Comparison of ENCODE assay signal across 17 mouse cellular contexts in the genomic region with DNA sequence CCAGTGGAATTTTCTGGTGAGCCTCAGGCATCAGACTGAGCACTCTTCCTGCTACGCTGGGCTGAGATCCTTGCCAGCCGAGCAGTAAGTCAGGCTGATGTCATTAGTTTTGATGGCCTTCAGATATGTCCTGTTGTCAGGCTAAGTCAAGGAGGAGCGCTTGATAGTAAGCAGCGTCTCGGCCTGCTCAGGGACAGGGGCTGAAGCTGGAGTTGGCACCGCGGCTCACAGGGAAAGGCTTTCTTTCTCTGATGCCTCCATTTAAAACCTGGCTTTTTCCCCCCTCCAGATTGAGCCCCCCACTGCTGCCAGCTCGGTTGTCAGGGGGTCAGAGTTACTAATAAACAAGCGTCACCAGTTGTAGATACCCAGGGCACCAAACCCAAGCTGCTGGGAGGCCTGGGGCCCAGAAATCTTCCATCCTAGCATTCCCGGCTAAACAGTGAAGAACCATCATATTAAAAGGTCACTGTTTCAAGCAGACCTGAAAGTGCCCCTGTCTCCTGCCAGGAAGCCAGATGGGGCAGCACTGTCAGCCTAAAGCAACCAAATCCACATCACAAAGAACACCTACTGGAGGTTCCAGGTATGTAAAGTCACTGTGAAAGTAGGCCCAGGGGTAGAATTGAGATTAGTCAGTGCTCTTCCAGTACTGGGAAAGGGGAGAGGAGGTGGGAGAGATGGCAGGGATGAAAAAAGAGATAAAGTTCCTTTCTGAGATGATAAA. TPM values are rescaled to one million over a fixed set of nuclear protein-coding genes. Genes with fewer than 3 reads are reported as not detected.
DNase-seq lines count a peak whose midpoint lies in the region; ATAC-seq lines count a peak whose summit lies in the region.
"Had no signal": no experiment of that assay in that cellular context is flagged by ENCODE, and none has a peak within 500 bp of the region (broad histone marks: within the 10 kb centered on the region; RNA-seq: fewer than 3 reads in every experiment).

No protein-coding gene starts in this region.

- no peak overlapping the region for H3K27ac ChIP-seq in kidney, embryonic 14.5 days (ENCODE audit: low read depth, low read length)
- no peak overlapping the region for H3K27ac ChIP-seq in neural tube, embryonic 15.5 days (replicated peaks)
- H3K27ac ChIP-seq: forebrain, embryonic 15.5 days; heart, embryonic 15.5 days; lung, embryonic 15.5 days; midbrain, embryonic 15.5 days; stomach, embryonic 15.5 days had no signal

- no peak overlapping the region for H3K4me3 ChIP-seq in kidney, embryonic 14.5 days (ENCODE audit: low read length)
- no peak overlapping the region for H3K4me3 ChIP-seq in neural tube, embryonic 15.5 days (replicated peaks)
- H3K4me3 ChIP-seq: forebrain, embryonic 15.5 days; heart, embryonic 15.5 days; lung, embryonic 15.5 days; midbrain, embryonic 15.5 days; stomach, embryonic 15.5 days had no signal

- no peak overlapping the region for H3K9ac ChIP-seq in kidney, embryonic 14.5 days (ENCODE audit: low read depth, low read length)
- H3K9ac ChIP-seq in neural tube, embryonic 15.5 days (replicated peaks) = no peak overlapping the region
- H3K9ac ChIP-seq: forebrain, embryonic 15.5 days; heart, embryonic 15.5 days; lung, embryonic 15.5 days; midbrain, embryonic 15.5 days; stomach, embryonic 15.5 days had no signal

- no peaks in the 10 kb centered on the region for H3K36me3 ChIP-seq in kidney, embryonic 14.5 days (ENCODE audit: control insufficient read depth, insufficient read depth, low read length)
- peaks cover 2% of the 10 kb centered on the region; the same call in 1 of the 2 replicates for H3K36me3 ChIP-seq in neural tube, embryonic 15.5 days
- H3K36me3 ChIP-seq: forebrain, embryonic 15.5 days; heart, embryonic 15.5 days; lung, embryonic 15.5 days; midbrain, embryonic 15.5 days; stomach, embryonic 15.5 days had no signal

- H3K4me2 ChIP-seq in kidney, embryonic 14.5 days (replicated peaks; ENCODE audit: low read depth, low read length) = no peak overlapping the region
- H3K4me2 ChIP-seq in neural tube, embryonic 15.5 days = no peak overlapping the region
- H3K4me2 ChIP-seq: forebrain, embryonic 15.5 days; heart, embryonic 15.5 days; liver, embryonic 11.5 days; lung, embryonic 15.5 days; midbrain, embryonic 15.5 days; stomach, embryonic 15.5 days had no signal

- 67% methylated on average over 10 of the region's 10 CpGs for WGBS in kidney, embryonic 14.5 days
- 65% methylated on average over 10 of the region's 10 CpGs for WGBS in neural tube, embryonic 15.5 days

- no peak for ATAC-seq in kidney, embryonic 14.5 days (ENCODE audit: low FRiP score, low TSS enrichment)
- no peak for ATAC-seq in monocyte, adult 5-6 weeks (replicated peaks; ENCODE audit: insufficient number of reproducible peaks, low FRiP score, low TSS enrichment, poor library complexity, severe bottlenecking)
- no peak for ATAC-seq in neural tube, embryonic 15.5 days (ENCODE audit: low FRiP score)
- ATAC-seq: forebrain, embryonic 15.5 days had no signal

- H3K9me3 ChIP-seq in kidney, embryonic 14.5 days (ENCODE audit: control insufficient read depth, low read length) = no peaks in the 10 kb centered on the region
- H3K9me3 ChIP-seq in neural tube, embryonic 15.5 days (replicated peaks) = no peaks in the 10 kb centered on the region
- H3K9me3 ChIP-seq: forebrain, embryonic 15.5 days; heart, embryonic 15.5 days; lung, embryonic 15.5 days; midbrain, embryonic 15.5 days; stomach, embryonic 15.5 days had no signal

- DNase-seq in heart, adult 11 months = peak; percentile 67
- no peak for DNase-seq in heart, adult 8-10 months (ENCODE audit: low spot score)
- peak; percentile 60 for DNase-seq in MN1 (ENCODE audit: low spot score)
- peak; percentile 59 for DNase-seq in adrenal gland, postnatal 14 days
- DNase-seq in cerebellum, adult 9-10 months = peak; percentile 65
- DNase-seq: kidney, adult 11 months had no signal

- no peaks in the 10 kb centered on the region for H3K27me3 ChIP-seq in kidney, embryonic 14.5 days (ENCODE audit: control insufficient read depth, insufficient read depth, low read length)
- no peaks in the 10 kb centered on the region for H3K27me3 ChIP-seq in neural tube, embryonic 15.5 days (replicated peaks)
- H3K27me3 ChIP-seq: forebrain, embryonic 15.5 days; heart, embryonic 15.5 days; lung, embryonic 15.5 days; midbrain, embryonic 15.5 days; stomach, embryonic 15.5 days had no signal

- no peaks in the 10 kb centered on the region for H3K4me1 ChIP-seq in kidney, embryonic 14.5 days (ENCODE audit: control insufficient read depth, insufficient read depth, low read length)
- no peaks in the 10 kb centered on the region for H3K4me1 ChIP-seq in neural tube, embryonic 15.5 days
- H3K4me1 ChIP-seq: heart, embryonic 15.5 days; lung, embryonic 15.5 days; midbrain, embryonic 15.5 days; stomach, embryonic 15.5 days had no signal

RNA-seq across cellular contexts. Expression of gene Scg5, which starts 21.9 kb away (rescaled TPM):
- under 1 TPM in 1 of 4 experiments, not detected in 3; 0.35 TPM for total RNA-seq in heart, adult 8-10 months (2022)
- 39.0 and 44.4 TPM in 2 replicates for total RNA-seq in adrenal gland, postnatal 14 days (2021)
- polyA plus RNA-seq in kidney, embryonic 14.5 days (2014; fragmentation: Nextera tagmentation; extraction: Ambion mirVana) = 5.2 and 6.8 TPM in 2 replicates
- total RNA-seq in monocyte, adult 5-6 weeks (2017) = 3.2 TPM in 1 of 3 replicates, not detected in the others
- polyA plus RNA-seq in neural tube, embryonic 15.5 days (2015; fragmentation: Nextera tagmentation; extraction: Ambion mirVana) = 219 and 269 TPM in 2 replicates
- total RNA-seq: ES-E14 had no signal

RNA-seq across cellular contexts. Expression of gene Arhgap11a, which starts 41.4 kb away (rescaled TPM):
- 1 to 10 TPM; 1.1 to 2.0 (median 1.2) TPM for total RNA-seq in heart, adult 8-10 months (2022)
- total RNA-seq in adrenal gland, postnatal 14 days (2021) = 12.3 and 12.9 TPM in 2 replicates
- 6.4 and 7.1 TPM in 2 replicates for polyA plus RNA-seq in kidney, embryonic 14.5 days (2014; fragmentation: Nextera tagmentation; extraction: Ambion mirVana)
- 15.0 to 18.9 TPM (median 18.4 TPM) in 3 replicates for total RNA-seq in monocyte, adult 5-6 weeks (2017)
- polyA plus RNA-seq in neural tube, embryonic 15.5 days (2015; fragmentation: Nextera tagmentation; extraction: Ambion mirVana) = 3.4 and 7.7 TPM in 2 replicates

RNA-seq across cellular contexts. Expression of gene Grem1, which starts 48.6 kb away (rescaled TPM):
- total RNA-seq in heart, adult 8-10 months (2022) = not detected
- 0.37 and 3.9 TPM in 2 replicates for total RNA-seq in adrenal gland, postnatal 14 days (2021)
- polyA plus RNA-seq in kidney, embryonic 14.5 days (2014; fragmentation: Nextera tagmentation; extraction: Ambion mirVana) = 0.17 and 0.31 TPM in 2 replicates
- total RNA-seq in monocyte, adult 5-6 weeks (2017) = not detected in 3 replicates
- 2.7 and 3.0 TPM in 2 replicates for polyA plus RNA-seq in neural tube, embryonic 15.5 days (2015; fragmentation: Nextera tagmentation; extraction: Ambion mirVana)
- total RNA-seq: megakaryocyte progenitor cell, adult 5-6 weeks had no signal
